Mouse (Mus musculus): ENCODE measurements at regions not wholly inside any gene's neighbourhood (a gene's known extent, or its start where the extent isn't known, plus 50 kb on each side); places are given as distances from the start of the nearest gene placed in this dataset.

GRCm38 (mm10) chr5:97167401-97168249 lies 56.2 kb upstream of the Paqr3 start:
- Histone ChIP-seq H3K4me3 (ENCODE audit: insufficient read depth, low read depth, low read length) (no peak overlapping the region), H3K36me3 (ENCODE audit: control insufficient read depth, insufficient read depth, low read length) (no peaks in the 10 kb centered on the region), H3K79me2 (ENCODE audit: control insufficient read depth, insufficient read depth, low read length) (no peaks in the 10 kb centered on the region), H3K27ac (replicated peaks; ENCODE audit: insufficient read depth, low read depth, low read length) (no peak overlapping the region), H3K27me3 (ENCODE audit: control insufficient read depth, insufficient read depth, low read length) (no peaks in the 10 kb centered on the region), H3K4me1 (ENCODE audit: control insufficient read depth, insufficient read depth, low read length) (no peaks in the 10 kb centered on the region), H3K9ac (ENCODE audit: low read depth, low read length) (no peak overlapping the region)
- 71% methylated on average over 18 of the region's 18 CpGs for WGBS
- DNase-seq (ENCODE audit: extremely low read depth, low read depth, low spot score) = no peak
- TF ChIP-seq POLR2A (IDR thresholded peaks at IDR 0.05; ENCODE audit: extremely low read depth, insufficient read depth, low read length) (no peak), CTCF (IDR thresholded peaks at IDR 0.05; ENCODE audit: low read depth, low read length) (no peak)

GRCm38 (mm10) chr5:97166128-97166883 lies 54.9 kb upstream of the Paqr3 start:
- 72% methylated on average over 4 of the region's 4 CpGs for WGBS
- no peak for DNase-seq (ENCODE audit: extremely low read depth, low read depth, low spot score)
- no peaks in the 10 kb centered on the region for H3K4me1 ChIP-seq (ENCODE audit: control insufficient read depth, insufficient read depth, low read length)

More at GRCm38 (mm10) chr5:97166128-97166883, 54.9 kb upstream of the Paqr3 start:
- H3K9ac ChIP-seq (ENCODE audit: low read depth, low read length) = no peak overlapping the region
- no peak for TF ChIP-seq POLR2A (IDR thresholded peaks at IDR 0.05; ENCODE audit: extremely low read depth, insufficient read depth, low read length)
- no peak for TF ChIP-seq CTCF (IDR thresholded peaks at IDR 0.05; ENCODE audit: low read depth, low read length)
- no peak overlapping the region for H3K27ac ChIP-seq (replicated peaks; ENCODE audit: insufficient read depth, low read depth, low read length)
- no peaks in the 10 kb centered on the region for H3K36me3 ChIP-seq (ENCODE audit: control insufficient read depth, insufficient read depth, low read length)
- no peaks in the 10 kb centered on the region for H3K79me2 ChIP-seq (ENCODE audit: control insufficient read depth, insufficient read depth, low read length)
- H3K4me3 ChIP-seq (ENCODE audit: insufficient read depth, low read depth, low read length) = no peak overlapping the region
- no peaks in the 10 kb centered on the region for H3K27me3 ChIP-seq (ENCODE audit: control insufficient read depth, insufficient read depth, low read length)

All from liver, adult 2 months (tissue).